Mouse (Mus musculus) left cerebral cortex, postnatal 10 days (tissue): ENCODE results near the gene Prdx5. TPM values are rescaled to one million over a fixed set of nuclear protein-coding genes. Genes with fewer than 3 reads are reported as not detected.
A peak's percentile ranks its signal among the peaks of the same experiment; 100 is the strongest.

Experiments used
- DNase-seq, 2 experiments: peaks; one replicate each; pipeline ENCODE4 v3.0.0; 2021 to 2022; ENCODE audit warnings: low spot score in 2 of 2, mixed read lengths in 1 of 2; ENCODE audit errors: extremely low spot score in 1 of 2
- intact Hi-C: fragments of 180-260 bp; cut with DNase I; formaldehyde crosslinking; loops from one replicate; pipeline ENCODE4 v1.15.1; 2025
- total RNA-seq, 2 experiments: library from RNA; stranded (reverse); gene quantifications; 2 replicates each; pipeline ENCODE4 v1.2.3; 2021

Prdx5 gene
- total RNA-seq, result 100 to 1,000 TPM; 280 to 318 TPM

DNA sequence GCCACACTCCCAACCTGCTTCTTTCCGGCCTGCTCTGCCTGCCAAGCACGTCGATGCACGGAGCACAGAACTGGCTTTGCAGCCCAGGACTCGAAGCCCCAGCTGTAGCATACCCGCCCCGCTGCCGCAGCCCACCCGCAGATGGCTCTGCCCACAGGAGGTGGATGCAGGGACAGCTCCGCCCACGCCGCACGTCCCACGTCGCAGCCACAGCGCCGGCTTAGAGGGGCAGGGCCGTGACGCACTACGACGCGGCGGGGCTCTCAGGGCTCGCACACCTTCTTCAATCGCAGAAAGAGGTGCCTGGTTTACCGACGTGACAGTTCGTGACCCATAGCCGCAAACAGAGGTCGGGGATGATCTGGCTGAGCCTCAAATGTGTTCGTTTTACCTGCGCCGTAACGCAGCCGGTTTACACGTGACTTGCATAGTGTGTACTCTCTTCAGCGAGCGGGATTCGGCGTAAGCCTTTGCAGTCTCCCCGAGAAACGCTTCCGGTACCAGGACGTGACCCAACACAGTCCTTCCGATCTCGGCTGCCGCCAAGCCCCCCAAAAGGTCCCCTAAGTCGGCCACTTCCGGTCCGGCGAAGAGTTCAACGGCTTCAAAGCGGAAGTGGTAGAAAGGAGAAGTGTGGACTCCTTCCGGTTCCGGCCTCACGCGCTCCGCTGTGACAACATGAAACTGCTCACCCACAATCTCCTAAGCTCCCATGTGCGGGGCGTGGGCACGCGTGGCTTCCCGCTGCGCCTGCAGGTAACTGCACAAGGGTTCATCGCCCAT lies at the start of gene Prdx5, which contains the start of gene Trmt112:
TSS of gene Prdx5 (minus strand) at position 600 of the 783 bp plus-strand sequence.
TSS of gene Trmt112 (plus strand) at position 192 of the 783 bp plus-strand sequence.
- intact Hi-C loops, result no loop called here
- DNase-seq, result peak; percentile 92 to 96

DNA sequence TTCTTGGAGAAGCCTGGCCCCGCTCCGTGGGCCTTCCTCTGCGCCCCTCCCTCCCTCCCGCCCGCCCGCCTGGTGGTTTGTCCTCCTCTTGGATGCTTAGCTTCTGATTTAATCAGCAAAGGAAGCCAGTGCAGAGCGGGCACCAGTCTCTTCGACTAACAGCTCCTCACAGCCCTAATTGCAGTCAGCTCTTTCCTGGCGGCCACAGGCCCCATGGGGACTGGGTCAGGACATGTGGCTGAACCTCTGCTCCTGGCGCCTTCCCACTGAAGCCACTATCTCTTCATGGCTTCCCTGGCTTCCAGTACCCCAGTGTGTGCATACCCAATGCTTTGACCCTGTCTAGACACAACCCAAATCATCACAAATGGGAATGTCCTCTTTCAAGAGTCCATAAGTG lies 46.6 kb upstream of the Prdx5 start:
- intact Hi-C loops, result no loop called here
- no peak for DNase-seq

DNA sequence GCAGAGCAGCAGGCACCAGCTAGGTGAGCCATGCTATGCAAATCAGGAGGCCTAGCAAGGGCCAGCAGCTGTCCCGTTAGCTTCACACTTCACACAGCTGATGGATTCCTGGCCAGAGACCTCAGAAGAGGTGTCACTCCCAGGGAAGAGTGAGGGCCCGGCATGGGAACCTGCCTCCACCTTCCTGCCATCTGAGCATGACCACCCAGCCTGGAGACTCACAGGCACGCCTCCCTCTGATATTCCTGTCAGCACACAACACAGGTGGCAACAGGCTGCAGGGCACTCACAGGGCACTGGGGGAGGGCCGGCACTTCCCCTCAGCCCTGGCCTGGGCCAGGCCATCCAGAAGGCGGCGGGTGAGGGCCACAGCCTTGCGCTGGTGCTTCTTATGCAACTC lies 45.5 kb upstream of the Prdx5 start:
- intact Hi-C loops, result no loop called here
- no peak for DNase-seq

DNA sequence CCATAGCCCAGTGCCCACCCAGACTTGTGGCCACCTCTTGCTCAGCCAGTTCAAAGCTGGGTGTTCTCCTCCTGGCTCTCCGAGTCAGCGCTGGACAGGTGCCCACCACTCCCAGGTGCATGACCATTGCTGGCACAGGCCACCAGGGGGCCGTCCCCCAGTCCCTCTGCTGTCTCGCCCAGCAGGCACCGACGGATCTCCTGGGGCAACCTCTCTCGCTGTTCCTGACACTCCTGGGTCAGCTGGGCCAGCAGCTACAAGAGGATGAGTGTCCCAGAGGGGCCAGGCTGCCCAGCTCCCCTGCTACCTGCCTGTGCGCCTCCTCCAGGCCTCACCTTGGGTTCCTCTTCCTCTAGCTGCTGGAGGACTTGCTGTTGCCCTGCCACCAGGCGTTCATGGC lies 44.1 kb upstream of the Prdx5 start:
- peak in 1 of 2 experiments; percentile 68 for DNase-seq
- intact Hi-C loops, result no loop called here

DNA sequence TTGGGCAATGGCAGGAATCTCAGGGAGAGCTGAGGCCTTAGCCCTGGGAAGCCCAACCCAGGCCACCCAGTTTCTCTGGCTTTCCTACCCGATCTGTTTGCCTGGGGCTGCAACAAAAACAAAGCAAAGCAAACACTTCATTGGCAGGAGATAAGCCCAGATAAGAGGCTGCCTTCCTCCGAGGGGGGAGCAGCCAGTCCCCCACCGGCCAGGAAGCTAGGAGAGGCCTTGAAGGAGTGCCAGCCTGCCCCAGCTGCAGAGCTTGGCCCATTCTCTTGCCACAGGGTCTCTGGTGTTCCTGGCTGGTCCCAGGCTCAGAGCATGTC lies 42.8 kb upstream of the Prdx5 start:
- peak in 1 of 2 experiments; percentile 72 for DNase-seq
- intact Hi-C loops, result no loop called here

DNA sequence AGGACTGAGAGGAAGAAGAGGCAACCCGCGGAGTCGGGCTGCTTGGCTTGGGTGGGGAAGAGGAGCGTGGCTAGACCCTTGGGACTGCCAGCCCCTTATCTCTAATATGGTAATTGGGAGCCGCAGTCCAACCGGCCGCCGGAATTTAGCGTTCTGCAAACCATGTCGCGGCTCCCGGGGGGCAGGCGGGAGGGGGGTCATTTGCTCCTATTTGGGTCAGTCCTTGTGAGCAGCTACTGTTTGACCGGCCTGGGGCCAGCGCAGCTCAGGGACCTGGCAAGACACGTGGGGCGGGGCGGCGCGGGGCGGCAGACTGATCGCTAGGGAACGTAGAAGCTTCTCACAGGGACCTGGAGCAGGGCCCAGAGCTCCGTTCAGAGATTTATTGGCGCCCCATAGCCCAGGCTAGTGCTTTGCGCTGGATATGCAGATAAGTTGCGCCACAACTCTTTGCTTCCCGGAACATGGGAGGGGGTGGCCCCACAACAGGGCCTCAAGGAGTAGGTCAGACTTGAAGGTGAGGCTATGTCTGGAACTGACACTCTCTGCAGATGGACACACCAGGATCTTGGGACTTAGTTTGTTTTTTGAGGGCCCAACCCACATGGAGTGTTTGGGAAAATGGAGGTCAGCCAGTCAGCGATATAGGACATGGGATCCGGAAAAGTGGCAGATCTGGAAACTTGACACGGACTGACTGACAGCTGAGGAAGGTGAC lies 42.2 kb upstream of the Prdx5 start:
- peak; percentile 71 to 88 for DNase-seq
- intact Hi-C loops, result no loop called here

DNA sequence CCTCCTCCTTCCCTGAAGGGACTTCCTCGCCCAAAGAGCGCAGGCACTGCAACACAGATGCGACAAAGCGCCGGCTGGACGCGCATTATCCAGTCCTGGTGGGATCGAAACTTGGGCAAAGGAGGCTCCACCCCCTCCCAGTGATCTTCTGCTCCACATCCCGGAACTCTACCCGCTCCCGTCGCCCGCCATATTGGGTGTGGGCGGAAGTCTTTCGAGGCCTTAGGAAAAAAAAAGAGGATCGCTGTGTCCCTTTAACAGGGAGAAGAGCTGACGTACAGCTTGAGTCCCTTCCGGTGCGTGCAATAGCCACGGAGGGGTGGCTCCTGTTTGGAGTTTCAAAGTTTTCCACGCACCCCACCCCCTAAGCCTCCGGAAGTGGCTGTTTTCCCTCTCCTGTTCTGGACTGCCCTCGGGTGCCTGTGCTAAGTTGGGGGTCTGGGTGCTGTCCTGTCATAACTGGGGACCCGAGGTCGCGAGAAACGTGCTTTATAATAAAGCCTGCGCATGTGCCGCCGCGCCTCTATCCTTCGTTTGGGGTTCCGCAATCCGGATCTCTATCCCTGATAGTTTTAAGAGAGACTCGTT lies 41.6 kb upstream of the Prdx5 start:
- intact Hi-C loops, result no loop called here
- DNase-seq, result peak; percentile 93 to 95

DNA sequence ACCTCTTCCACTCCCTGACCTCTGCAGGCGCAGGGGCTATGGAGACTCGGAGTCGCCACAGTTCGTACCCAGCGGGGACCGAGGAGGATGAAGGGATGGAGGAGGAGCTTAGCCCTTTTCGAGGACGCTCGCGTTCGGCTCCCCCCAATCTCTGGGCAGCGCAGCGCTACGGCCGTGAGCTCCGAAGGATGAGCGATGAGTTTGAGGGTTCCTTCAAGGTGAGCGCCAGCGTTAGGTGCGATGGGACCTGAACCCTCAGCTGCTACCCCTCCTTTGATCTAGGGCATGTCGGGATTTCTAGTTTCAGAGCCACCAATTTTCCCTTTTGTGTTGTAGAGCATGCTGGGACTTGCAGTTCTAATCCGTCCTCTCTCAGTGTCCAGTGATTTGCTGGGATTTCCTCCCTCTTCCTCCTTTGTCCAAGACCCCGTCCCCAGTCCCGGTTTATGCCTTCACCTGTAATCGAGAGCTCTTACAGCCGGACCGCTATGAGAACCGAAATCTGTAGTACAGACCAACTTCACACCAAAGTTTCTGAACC lies 40.8 kb upstream of the Prdx5 start:
- peak; percentile 46 to 68 for DNase-seq
- intact Hi-C loops, result no loop called here

DNA sequence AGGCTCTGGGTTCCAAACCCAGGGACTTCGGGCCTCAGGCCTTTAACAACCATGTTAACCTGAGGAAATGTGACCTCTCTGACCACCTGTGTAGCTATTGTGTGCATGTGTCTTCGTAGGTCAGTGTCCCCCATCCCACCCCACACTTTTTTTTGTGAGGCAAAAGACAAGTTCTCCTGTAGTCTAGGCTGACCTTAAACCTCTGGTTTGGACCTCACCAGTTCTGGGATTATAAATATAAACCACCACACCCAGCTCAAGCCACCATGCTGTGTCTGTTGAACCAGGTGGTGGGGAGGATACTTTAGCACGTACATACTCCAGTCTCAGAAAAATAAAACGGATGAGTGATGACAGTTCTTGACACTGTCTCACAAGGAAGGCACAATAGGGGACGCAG lies 40.0 kb upstream of the Prdx5 start:
- intact Hi-C loops, result no loop called here
- no peak for DNase-seq

DNA sequence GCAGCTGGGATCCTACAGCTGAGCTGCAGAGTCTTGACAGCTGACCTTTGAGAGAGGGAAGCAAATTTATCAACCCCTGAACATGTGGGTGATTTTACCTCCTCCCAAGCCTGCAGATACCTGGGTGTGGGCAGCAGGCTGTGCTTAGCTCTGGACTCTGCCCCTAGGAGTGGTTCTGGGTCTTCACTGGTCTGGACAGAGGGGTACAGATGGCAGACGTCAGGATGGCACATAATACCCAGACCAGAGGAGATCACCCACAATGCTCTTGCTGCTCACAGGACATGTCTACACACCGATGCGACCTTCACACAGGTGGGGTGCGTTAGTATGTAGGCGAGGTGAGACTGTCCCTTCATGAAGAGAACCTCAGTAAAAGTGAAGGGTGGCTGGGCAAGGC lies 39.6 kb upstream of the Prdx5 start:
- peak in 1 of 2 experiments; percentile 14 for DNase-seq
- intact Hi-C loops, result no loop called here

DNA sequence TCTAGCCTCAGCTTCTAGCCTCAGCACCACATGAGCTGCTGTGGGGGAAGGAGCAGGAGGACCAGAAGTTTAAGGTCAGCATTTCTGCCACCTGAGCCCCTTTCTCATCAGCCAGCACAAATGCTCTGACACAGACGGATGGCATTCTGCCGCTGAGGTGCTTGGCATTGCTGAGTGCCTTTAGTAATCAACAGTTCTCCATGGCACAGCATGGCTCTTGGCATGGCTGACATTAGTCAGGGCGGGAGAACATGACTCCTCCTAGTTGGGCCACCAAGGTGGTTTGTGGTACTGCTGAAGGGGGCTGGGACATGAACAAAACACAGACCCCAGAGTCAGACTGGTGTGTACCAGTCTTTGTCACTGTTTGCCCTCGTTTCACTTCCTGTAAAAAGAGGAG lies 38.3 kb upstream of the Prdx5 start:
- intact Hi-C loops, result no loop called here
- no peak for DNase-seq

DNA sequence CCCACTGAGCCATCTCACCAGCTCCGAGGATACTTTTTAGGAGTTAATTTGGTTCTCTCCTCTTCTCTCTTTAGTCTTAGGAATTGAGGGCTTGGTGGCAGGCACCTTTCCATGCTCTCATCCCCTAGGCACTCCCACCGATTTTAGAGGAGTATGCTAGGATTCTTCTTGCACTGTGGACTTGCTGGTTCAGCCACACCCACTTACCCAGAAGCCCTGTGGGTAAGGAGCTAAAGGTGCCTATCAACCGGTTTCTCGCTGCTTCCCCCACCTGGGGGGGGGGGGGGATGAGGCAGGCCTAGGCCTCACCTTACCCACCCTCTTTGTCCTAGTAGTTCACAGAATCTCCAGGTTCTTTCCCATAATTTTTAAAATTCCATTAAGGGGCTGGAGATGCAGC lies 37.8 kb upstream of the Prdx5 start:
- DNase-seq, result no peak
- intact Hi-C loops, result no loop called here

DNA sequence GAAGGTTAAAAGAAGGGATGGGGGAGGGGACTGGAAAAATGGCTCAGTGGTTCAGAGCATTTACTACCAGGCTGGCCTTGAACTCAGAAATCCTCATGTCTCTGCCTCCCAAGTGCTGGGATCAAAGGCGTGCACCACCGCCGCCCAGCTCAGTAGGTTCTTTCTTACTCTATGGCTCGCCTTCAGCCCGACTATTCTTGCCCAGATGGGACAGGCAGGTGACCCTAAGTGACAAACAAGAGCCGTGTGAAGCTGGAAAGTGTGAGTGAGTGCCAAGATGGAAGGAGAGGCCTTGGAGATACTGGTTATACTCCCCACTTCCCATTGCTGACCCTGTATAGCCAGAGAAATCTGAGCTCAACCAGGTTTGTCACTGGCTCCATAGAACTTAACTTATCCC lies 33.8 kb upstream of the Prdx5 start:
- intact Hi-C loops, result loop anchor here (5.0 kb wide), 1 partner anchor 34 kb away; the partner anchor contains the start of gene Plcb3
- peak in 1 of 2 experiments; percentile 17 for DNase-seq

DNA sequence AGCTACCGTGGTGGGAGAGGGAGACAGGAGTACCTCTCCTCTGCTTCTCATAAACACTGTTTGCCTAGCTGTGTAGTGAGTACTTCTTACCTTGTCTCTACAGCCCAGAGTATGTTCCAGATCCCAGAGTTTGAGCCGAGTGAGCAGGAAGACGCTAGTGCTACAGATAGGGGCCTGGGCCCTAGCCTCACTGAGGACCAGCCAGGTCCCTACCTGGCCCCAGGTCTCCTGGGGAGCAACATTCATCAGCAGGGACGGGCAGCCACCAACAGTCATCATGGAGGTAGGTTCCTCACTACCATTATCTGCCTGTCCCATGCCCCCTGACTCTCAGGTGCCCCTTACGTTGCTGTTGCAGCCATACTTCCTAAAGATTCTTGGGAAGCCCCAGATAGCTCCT lies 32.9 kb upstream of the Prdx5 start:
- intact Hi-C loops, result loop anchor here (5.0 kb wide), 1 partner anchor 35 kb away; the partner anchor contains the start of gene Plcb3
- no peak for DNase-seq

DNA sequence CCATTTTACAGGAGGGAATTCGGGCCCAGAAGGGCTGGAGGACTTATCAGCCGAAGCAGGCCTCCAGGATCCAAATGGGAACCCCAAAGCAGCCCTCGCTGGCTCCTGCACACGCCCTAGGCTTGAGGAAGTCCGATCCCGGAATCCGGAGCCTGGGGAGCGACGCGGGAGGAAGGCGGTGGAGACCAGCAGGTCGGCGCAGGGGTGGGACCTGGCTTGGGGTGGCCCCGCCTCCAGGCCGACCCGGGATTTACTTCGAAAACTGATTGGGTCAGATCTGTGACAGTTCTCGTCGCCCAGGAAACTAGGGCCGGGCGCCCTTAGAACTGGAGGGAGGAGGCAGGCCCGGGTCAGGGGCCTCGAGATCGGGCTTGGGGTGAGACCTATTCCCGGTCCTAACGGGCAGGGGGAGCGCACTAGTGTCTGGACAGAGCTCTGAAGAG lies 32.4 kb upstream of the Prdx5 start, which contains the start of gene Gpr137:
TSS of gene Gpr137 (minus strand) at position 232 of the 443 bp plus-strand sequence.
- DNase-seq, result peak; percentile 92 to 97
- intact Hi-C loops, result loop anchor here (5.0 kb wide), 1 partner anchor 35 kb away; the partner anchor contains the start of gene Plcb3

DNA sequence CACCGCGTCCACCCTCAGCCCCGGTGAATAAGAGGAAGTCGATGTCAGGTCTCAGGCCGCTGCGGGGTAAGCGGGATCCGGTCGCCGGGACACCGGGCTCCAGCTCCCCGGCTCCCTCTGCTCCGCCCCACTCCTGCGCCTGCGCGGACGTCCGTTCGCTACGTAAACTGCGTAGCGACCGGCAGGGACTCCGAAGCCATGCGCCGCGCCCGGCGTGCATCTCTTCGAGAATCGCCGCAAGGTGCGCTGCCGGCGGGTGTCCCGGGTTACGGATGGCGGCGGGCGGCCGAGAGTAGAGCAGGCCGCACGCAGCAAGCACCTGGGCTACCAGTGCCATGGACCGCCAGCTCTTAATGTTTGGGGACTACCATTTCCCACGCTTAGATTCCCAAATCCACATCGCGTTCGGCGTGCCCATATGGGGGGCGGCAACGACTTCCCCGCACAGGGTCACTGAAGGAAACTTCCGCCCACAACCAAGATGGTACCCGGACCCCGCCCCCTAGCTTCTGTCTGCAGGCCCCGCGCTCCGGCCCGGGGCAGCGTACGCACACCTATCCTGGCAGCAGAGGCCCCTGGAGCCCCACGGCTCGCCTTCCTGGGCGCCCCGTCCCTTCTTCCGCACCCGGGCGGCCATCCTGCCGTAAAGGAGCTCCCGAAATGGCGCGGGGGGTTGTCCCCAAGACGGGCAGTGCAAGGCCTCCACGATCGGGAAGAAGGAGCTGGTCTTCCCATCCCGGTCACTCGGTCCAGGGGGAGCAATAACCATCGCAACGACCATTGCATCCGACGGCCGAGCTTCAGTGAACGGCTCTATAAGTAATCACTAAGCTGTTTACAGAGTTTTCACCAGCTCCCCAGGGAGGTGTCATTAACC lies 31.7 kb upstream of the Prdx5 start, which contains the start of gene Bad:
TSS of gene Bad (plus strand) at position 490 of the 877 bp plus-strand sequence.
- peak; percentile 88 to 95 for DNase-seq
- intact Hi-C loops, result loop anchor here (5.0 kb wide), 1 partner anchor 36 kb away; the partner anchor contains the start of gene Plcb3

DNA sequence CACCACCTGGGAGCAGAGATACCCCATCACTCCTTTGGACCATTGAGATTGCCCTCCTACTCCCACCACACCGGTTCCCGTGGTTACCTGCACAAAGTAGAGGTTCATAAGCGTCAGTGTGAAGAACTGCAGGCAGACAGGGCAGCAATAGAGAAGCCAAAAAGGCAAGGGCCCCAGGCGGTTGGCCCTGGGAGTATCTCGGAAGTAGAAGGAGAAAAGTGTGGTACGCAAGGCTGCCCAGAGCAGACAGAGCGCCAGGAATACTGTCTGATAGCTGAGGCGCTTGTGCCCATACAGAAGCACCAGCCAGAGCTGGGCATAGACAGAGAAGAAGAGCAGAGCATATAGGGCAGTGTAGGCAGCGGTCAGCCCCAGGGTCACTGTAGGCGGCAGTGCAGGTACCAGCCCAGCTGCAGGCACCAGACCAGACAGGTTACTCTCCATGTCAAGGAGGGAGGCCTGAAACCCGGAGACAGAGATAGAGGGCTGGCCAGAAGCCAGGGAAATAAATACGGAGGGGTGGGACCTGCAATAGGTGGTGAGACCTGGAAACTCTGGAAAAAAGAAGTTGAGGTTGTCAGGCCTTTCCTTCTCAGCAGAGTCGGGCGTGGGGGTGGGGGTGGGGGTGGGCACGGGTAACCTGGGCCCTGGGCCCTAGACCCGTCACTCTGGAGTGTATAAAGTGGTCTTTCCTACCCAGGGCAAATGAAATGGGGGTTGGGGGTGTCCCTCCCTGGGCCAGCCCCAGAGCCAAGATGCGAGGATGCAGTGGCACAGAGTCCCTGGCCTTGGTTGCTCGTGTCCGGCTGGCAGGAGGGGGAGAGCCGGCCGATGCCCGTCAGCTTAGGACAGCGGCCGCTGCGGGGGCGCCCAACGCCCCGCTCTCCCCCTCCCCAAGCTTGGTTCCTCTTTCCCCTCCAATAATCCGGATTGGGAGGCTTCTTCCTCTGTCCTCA lies 30.8 kb upstream of the Prdx5 start:
- intact Hi-C loops, result loop anchor here (5.0 kb wide), 1 partner anchor 37 kb away; the partner anchor contains the start of gene Plcb3
- DNase-seq, result no peak
